Mouse (Mus musculus): ENCODE results near the gene Rasef.

DNA sequence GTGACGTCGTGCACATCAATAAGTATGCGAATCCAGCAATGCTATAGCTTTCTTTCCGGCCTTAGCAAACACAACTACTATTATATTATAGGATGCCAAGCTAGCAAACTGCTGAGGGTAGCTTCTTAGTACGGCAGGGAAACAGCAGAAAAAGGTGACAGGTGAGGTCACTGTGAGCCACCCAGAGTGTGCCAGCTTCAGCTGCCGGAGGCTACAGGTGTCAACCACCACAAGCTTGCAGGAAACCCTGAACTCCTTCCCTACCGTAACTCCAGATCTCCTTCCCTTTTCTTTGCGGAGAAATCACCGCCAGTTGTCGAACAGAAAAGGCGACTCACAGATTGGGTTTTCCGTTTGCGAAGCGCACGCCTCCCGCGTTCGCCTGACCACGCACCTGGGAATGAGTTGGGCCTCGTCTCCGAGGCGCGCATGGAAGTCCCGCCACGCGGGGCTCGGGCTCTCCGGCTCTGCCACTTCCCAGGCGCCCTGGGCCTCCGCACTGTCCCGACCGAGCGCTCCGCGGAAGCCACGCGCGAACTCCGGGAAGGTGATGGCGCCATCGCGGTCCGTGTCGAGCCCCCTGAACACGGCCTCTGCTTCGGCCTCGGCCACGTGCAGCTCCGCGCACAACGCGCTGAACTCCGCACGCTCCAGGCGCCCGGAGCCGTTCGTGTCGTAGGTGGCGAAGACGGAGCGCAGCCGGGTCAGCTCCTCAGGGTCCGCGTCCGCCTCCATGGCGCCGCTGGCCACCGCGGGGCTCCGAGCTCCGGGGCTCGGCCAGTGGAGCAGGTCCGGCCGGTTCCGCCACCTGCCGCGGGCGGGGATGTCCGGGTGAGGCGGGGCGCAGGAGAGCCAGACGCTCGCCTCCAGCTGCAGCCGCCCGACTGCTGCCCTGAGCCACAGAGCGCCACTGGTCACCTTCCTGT is at the start of gene Rasef:
- TF ChIP-seq CTCF (conservative IDR thresholded peaks at IDR 0.05 in 1 of 2, IDR thresholded peaks at IDR 0.05 in 1 of 2; ENCODE audit: low read depth in 2 of 2, low read length in 2 of 2) (no peak), MAX (IDR thresholded peaks at IDR 0.05; ENCODE audit: low read length) (no peak), KAT2A (IDR thresholded peaks at IDR 0.05; ENCODE audit: insufficient replicate concordance, low read length) (no peak), CHD2 (IDR thresholded peaks at IDR 0.05; ENCODE audit: low read length) (no peak), POLR2AphosphoS2 (IDR thresholded peaks at IDR 0.05; ENCODE audit: low read depth, low read length) (no peak), POLR2A (IDR thresholded peaks at IDR 0.05; ENCODE audit: low read depth, low read length) (no peak), EP300 (IDR thresholded peaks at IDR 0.05; ENCODE audit: low read length) (no peak), MAFK (IDR thresholded peaks at IDR 0.05; ENCODE audit: insufficient replicate concordance, low read length) (no peak), ZNF384 (IDR thresholded peaks at IDR 0.05; ENCODE audit: low read depth, low read length) (no peak), RAD21 (IDR thresholded peaks at IDR 0.05; ENCODE audit: low read depth, low read length) (no peak), USF2 (conservative IDR thresholded peaks at IDR 0.05; ENCODE audit: low read depth, low read length) (no peak), TCF12 (IDR thresholded peaks at IDR 0.05; ENCODE audit: low read depth, low read length) (no peak), UBTF (IDR thresholded peaks at IDR 0.05; ENCODE audit: low read depth, low read length) (no peak)

Data from CH12.LX (cell line).